Mouse (Mus musculus): Measurements from ENCODE around the gene Otulin. TPM values are rescaled to one million over a fixed set of nuclear protein-coding genes. Genes with fewer than 3 reads are reported as not detected.

Otulin gene
- total and polyA plus RNA-seq, 3 experiments = 33.8 to 40.3 (median 37.4) TPM

GRCm38 (mm10) chr15:27495981-27496401 lies 134.5 kb downstream of the Otulin start:
- no peak overlapping the region; the same call in 1 of the 2 replicates for H3K4me3 ChIP-seq (ENCODE audit: low read depth, low read length)
- no peaks in the 10 kb centered on the region for H3K9me3 ChIP-seq (replicated peaks)
- H3K4me1 ChIP-seq (ENCODE audit: insufficient read depth, low read depth, low read length) = peaks cover 86% of the 10 kb centered on the region
- ATAC-seq (ENCODE audit: extremely low read depth, insufficient number of reproducible peaks, low FRiP score, poor library complexity, severe bottlenecking) = no peak
- no peak for DNase-seq (ENCODE audit: low spot score)
- TF ChIP-seq TAL1 (conservative IDR thresholded peaks at IDR 0.05; ENCODE audit: low read depth, low read length) (no peak), POLR2AphosphoS5 (IDR thresholded peaks at IDR 0.05; ENCODE audit: insufficient replicate concordance, low read depth, low read length) (no peak), GATA1 (IDR thresholded peaks at IDR 0.05; ENCODE audit: borderline replicate concordance, low read length) (no peak), CTCF (IDR thresholded peaks at IDR 0.05; ENCODE audit: low read depth, low read length) (no peak), GATA2 (IDR thresholded peaks at IDR 0.05; ENCODE audit: borderline replicate concordance, low read depth, low read length) (no peak)
- H3K27me3 ChIP-seq (ENCODE audit: insufficient read depth, low read length) = no peaks in the 10 kb centered on the region
- peaks cover 50% of the 10 kb centered on the region for H3K36me3 ChIP-seq (replicated peaks)

DNA sequence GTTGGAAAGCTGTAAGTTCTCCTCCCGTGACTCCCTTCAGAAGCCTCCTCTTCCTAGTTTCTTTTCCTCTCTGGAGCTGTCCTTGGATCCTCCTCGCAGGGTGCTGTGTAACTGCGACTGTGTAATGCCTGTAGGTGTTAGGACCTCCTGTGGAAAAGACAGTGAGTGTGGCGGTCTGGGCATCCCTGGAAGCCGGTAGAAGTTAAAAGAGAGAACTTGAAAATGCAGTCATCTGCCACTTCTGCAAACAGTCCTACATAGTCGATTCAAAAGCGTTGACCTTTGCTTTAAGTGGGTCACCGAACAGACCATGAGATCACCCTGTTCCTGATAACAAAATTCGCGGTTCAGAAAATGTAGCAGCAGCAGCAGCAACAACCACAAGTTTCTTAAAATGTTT lies 137.0 kb downstream of the Otulin start:
- H3K9me3 ChIP-seq (replicated peaks) = no peaks in the 10 kb centered on the region
- no peak for TF ChIP-seq GATA2 (IDR thresholded peaks at IDR 0.05; ENCODE audit: borderline replicate concordance, low read depth, low read length)
- no peak for TF ChIP-seq GATA1 (IDR thresholded peaks at IDR 0.05; ENCODE audit: borderline replicate concordance, low read length)
- TF ChIP-seq CTCF (IDR thresholded peaks at IDR 0.05; ENCODE audit: low read depth, low read length) = no peak
- no peak for TF ChIP-seq POLR2AphosphoS5 (IDR thresholded peaks at IDR 0.05; ENCODE audit: insufficient replicate concordance, low read depth, low read length)
- no peak for TF ChIP-seq TAL1 (conservative IDR thresholded peaks at IDR 0.05; ENCODE audit: low read depth, low read length)
- H3K4me3 ChIP-seq (ENCODE audit: low read depth, low read length) = no peak overlapping the region; the same call in 1 of the 2 replicates
- H3K4me1 ChIP-seq (ENCODE audit: insufficient read depth, low read depth, low read length) = peaks cover 96% of the 10 kb centered on the region
- H3K27me3 ChIP-seq (ENCODE audit: insufficient read depth, low read length) = no peaks in the 10 kb centered on the region
- H3K36me3 ChIP-seq (replicated peaks) = peaks cover 60% of the 10 kb centered on the region
- no peak for ATAC-seq (ENCODE audit: extremely low read depth, insufficient number of reproducible peaks, low FRiP score, poor library complexity, severe bottlenecking)
- no peak for DNase-seq (ENCODE audit: low spot score)

DNA sequence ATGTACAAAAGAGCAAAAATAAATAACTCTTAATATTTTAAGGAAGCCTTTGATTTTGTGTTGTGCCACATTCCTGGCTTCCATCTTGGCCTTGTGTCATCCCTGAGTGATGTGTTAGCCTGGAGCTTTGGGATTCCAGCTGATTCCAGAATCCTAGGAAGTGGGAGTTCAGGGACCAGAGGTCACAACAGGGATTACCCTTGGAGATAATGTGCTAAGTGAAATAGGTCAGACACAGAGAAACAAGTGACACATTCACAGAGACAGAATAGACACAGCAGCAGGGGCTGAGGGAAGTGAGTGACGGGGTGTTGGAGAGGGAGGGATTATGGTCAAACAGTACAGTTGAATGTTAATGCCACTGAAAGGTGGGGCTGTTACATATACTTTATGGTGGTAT lies 137.8 kb downstream of the Otulin start:
- Histone ChIP-seq H3K36me3 (replicated peaks) (peaks cover 61% of the 10 kb centered on the region), H3K4me3 (ENCODE audit: low read depth, low read length) (no peak overlapping the region)
- no peak for ATAC-seq (ENCODE audit: extremely low read depth, insufficient number of reproducible peaks, low FRiP score, poor library complexity, severe bottlenecking)

More for the DNA sequence above, 137.8 kb downstream of the Otulin start:
- Histone ChIP-seq H3K4me1 (ENCODE audit: insufficient read depth, low read depth, low read length) (peaks cover 97% of the 10 kb centered on the region), H3K9me3 (replicated peaks) (no peaks in the 10 kb centered on the region), H3K27me3 (ENCODE audit: insufficient read depth, low read length) (no peaks in the 10 kb centered on the region)
- DNase-seq (ENCODE audit: low spot score) = no peak
- TF ChIP-seq GATA2 (IDR thresholded peaks at IDR 0.05; ENCODE audit: borderline replicate concordance, low read depth, low read length) = no peak
- no peak for TF ChIP-seq CTCF (IDR thresholded peaks at IDR 0.05; ENCODE audit: low read depth, low read length)
- no peak for TF ChIP-seq POLR2AphosphoS5 (IDR thresholded peaks at IDR 0.05; ENCODE audit: insufficient replicate concordance, low read depth, low read length)
- no peak for TF ChIP-seq TAL1 (conservative IDR thresholded peaks at IDR 0.05; ENCODE audit: low read depth, low read length)

Other genes with a start within 250 kb of the Otulin start
- 145 and 154 TPM in 2 replicates for gene Ank, start 164.0 kb downstream of the Otulin start, total RNA-seq (2014; fragmentation: Nextera tagmentation)
- gene Ank, start 164.0 kb downstream of the Otulin start, total RNA-seq (2017) = 38.2 and 39.2 TPM in 2 replicates
- gene Ank, start 164.0 kb downstream of the Otulin start, polyA plus RNA-seq (2012) = 28.0 and 37.0 TPM in 2 replicates
- not detected in 2 replicates for gene Otulinl, start 50.9 kb upstream of the Otulin start, total RNA-seq (2014; fragmentation: Nextera tagmentation)
- gene Otulinl, start 50.9 kb upstream of the Otulin start, total RNA-seq (2017) = 0.23 TPM in 1 of 2 replicates, not detected in the other
- gene Otulinl, start 50.9 kb upstream of the Otulin start, polyA plus RNA-seq (2012) = not detected in 2 replicates

Measured in G1E (cell line).